Mouse (Mus musculus) midbrain, postnatal 0 days (tissue): Measurements from ENCODE around the gene Chst2. TPM values are rescaled to one million over a fixed set of nuclear protein-coding genes. Genes with fewer than 3 reads are reported as not detected.

Experiments
- ATAC-seq: fragments of 200-750 bp; cut with Nextera tagmentation; 2 replicates; pipeline ENCODE4 v1.8.0; 2017; ENCODE audit warnings: moderate number of reproducible peaks, mild to moderate bottlenecking, moderate TSS enrichment, moderate library complexity; ENCODE audit not compliant: low FRiP score
- DNase-seq: peaks from one replicate; pipeline ENCODE4 v3.0.0-alpha.2; 2015; ENCODE audit warnings: low spot score
- H3K27ac ChIP-seq: fragments of 300-500 bp; sonication (generic); 2 replicates; pipeline ENCODE4 v1.5.1; 2014; ENCODE audit warnings: low read depth, mild to moderate bottlenecking, low read length, mixed read lengths
- H3K27me3 ChIP-seq: fragments of 300-500 bp; sonication (generic); 2 replicates; pipeline ENCODE4 v1.6.1; 2014; ENCODE audit warnings: low read length, control low read depth, mixed read lengths; ENCODE audit not compliant: insufficient read depth
- H3K36me3 ChIP-seq: fragments of 300-500 bp; sonication (generic); 2 replicates; pipeline ENCODE4 v1.6.1; 2014; ENCODE audit warnings: low read length, control low read depth, mixed read lengths; ENCODE audit not compliant: insufficient read depth
- H3K4me1 ChIP-seq: fragments of 300-500 bp; sonication (generic); 2 replicates; pipeline ENCODE4 v1.6.1; 2014; ENCODE audit warnings: mild to moderate bottlenecking, control low read depth, antibody characterized with exemption, low read length, mixed read lengths; ENCODE audit not compliant: insufficient read depth
- H3K4me2 ChIP-seq: fragments of 300-500 bp; sonication (generic); 2 replicates; pipeline ENCODE4 v1.6.1; 2014; ENCODE audit warnings: low read depth, mild to moderate bottlenecking, low read length, mixed read lengths; ENCODE audit not compliant: poor library complexity, severe bottlenecking
- H3K4me3 ChIP-seq: fragments of 300-500 bp; sonication (generic); 2 replicates; pipeline ENCODE4 v1.5.1; 2014; ENCODE audit warnings: low read depth, mild to moderate bottlenecking, low read length, moderate library complexity
- H3K9ac ChIP-seq: fragments of 300-500 bp; sonication (generic); replicated peaks from 2 replicates; pipeline ENCODE4 v1.6.1; 2014; ENCODE audit warnings: mild to moderate bottlenecking, low read length, moderate library complexity, mixed read lengths; ENCODE audit not compliant: poor library complexity, severe bottlenecking
- H3K9me3 ChIP-seq: fragments of 300-500 bp; sonication (generic); 2 replicates; pipeline ENCODE4 v1.6.1; 2016; ENCODE audit warnings: low read length, control low read depth
- CTCF ChIP-seq: IDR thresholded peaks from 2 replicates; pipeline ENCODE4 v1.5.1; 2016; ENCODE audit warnings: antibody characterized with exemption, mild to moderate bottlenecking
- whole genome bisulfite sequencing: fragments of 180-500 bp; shearing (Covaris S2); extraction: QIAGEN DNeasy Blood & Tissue Kit; methylation state at CpG from one replicate; pipeline ENCODE4 v1.1.7; 2014; 5-methylcytosine and 5-hydroxymethylcytosine counted together
- polyA plus RNA-seq: library from polyadenylated mRNA; unstranded; fragments of >200 nt; fragmentation: Nextera tagmentation; extraction: Ambion mirVana; gene quantifications from 2 replicates; pipeline ENCODE4 v1.2.1, GENCODE M21; 2015
- total RNA-seq: library from RNA; depleted of rRNA; stranded (reverse); fragments of >200 nt; gene quantifications from 2 replicates; pipeline ENCODE4 v1.2.3, GENCODE M21; 2014

Gene Chst2
- total and polyA plus RNA-seq, 2 experiments from 2014 or later, result 36.4 to 78.0 TPM

- WGBS, result under 1% methylated on average over 30 of the region's 30 CpGs
Observed at GRCm38 (mm10) chr9:95405511-95405945, 994 bp downstream of the Chst2 start.

DNA sequence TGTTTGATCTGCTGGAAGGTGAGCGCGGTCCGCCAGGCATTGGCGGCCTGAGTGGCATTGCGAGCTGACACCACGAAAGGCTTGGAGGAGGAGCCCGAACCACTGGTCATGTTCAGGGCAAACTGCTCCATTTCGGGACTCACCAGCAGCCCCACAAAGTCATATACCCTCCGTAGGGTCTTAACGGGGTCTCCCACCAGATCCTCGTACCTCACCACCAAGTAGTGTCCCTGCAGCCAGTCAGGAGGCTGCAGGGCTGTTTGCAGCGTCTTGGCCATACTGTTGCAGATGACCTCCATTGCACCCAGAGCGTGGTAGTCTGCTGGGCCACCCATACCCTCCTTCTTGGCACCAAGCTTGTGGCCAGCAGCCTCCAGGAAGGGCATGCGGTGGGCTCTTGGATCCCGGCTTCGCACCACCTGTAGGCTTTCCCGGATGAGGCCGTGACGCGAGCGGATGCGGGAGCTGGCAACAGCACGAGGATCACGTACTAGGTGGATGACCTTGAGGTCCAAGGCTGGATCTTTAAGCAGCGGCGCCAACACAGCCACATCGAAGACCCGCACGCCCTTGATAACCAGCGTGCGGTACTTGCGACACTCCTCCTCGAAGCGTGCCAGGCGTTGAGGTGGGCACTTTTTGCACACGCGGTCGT lies 1.6 kb downstream of the Chst2 start:
- H3K36me3 ChIP-seq, result no peaks in the 10 kb centered on the region
- TF ChIP-seq CTCF, result no peak
- H3K4me2 ChIP-seq, result peak overlapping the region; percentile 95
- no peak for DNase-seq
- no peak overlapping the region for H3K9ac ChIP-seq
- no peak overlapping the region; the same call in 1 of the 2 replicates for H3K27ac ChIP-seq
- peaks cover 14% of the 10 kb centered on the region; the same call in 1 of the 2 replicates for H3K4me1 ChIP-seq
- no peaks in the 10 kb centered on the region for H3K27me3 ChIP-seq
- H3K4me3 ChIP-seq, result peak overlapping the region; percentile 88
- ATAC-seq, result no peak
- no peaks in the 10 kb centered on the region for H3K9me3 ChIP-seq
- WGBS, result 69% methylated on average over 38 of the region's 38 CpGs

More at GRCm38 (mm10) chr9:95405511-95405945, 994 bp downstream of the Chst2 start:
- ATAC-seq (peak; percentile 36), DNase-seq (peak; percentile 80)
- no peaks in the 10 kb centered on the region for H3K36me3 ChIP-seq
- H3K9ac ChIP-seq, result peak overlapping the region; percentile 69
- peak overlapping the region; percentile 73; the same call in 1 of the 2 replicates for H3K27ac ChIP-seq
- H3K9me3 ChIP-seq, result no peaks in the 10 kb centered on the region
- H3K4me2 ChIP-seq, result peak overlapping the region; percentile 95
- no peaks in the 10 kb centered on the region for H3K27me3 ChIP-seq
- H3K4me1 ChIP-seq, result peaks cover 14% of the 10 kb centered on the region; the same call in 1 of the 2 replicates
- TF ChIP-seq CTCF, result peak; percentile 76
- H3K4me3 ChIP-seq, result peak overlapping the region; percentile 88

DNA sequence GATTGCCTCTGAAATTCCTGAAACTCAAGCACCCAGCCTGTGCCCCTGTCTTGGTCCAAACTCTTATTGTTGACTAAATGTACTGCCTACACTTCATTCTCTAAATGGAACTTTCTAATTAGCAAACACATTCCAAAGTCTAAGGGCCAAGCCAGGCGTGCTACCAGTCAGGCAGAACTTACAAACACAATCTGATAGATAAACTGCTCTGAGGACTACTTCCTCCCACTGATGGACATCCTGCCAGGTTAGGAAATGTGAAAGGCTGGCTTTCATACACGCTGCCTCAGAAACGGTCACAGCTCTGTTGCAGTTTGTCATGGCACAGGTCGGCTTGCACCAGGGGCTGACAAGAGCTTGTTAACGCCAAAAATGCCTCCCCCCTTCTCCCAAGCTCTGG lies 4.8 kb downstream of the Chst2 start:
- Histone ChIP-seq H3K9me3 (no peaks in the 10 kb centered on the region), H3K4me3 (no peak overlapping the region), H3K27me3 (no peaks in the 10 kb centered on the region), H3K27ac (no peak overlapping the region), H3K4me2 (no peak overlapping the region), H3K36me3 (no peaks in the 10 kb centered on the region), H3K4me1 (0 out of 2 replicates have a peak, but pooled peaks cover 11% of the 10 kb centered on the region), H3K9ac (no peak overlapping the region)
- 52% methylated on average over 5 of the region's 5 CpGs for WGBS
- ATAC-seq (no peak), DNase-seq (no peak)
- no peak for TF ChIP-seq CTCF

GRCm38 (mm10) chr9:95392011-95392410 lies 14.5 kb downstream of the Chst2 start:
- no peak overlapping the region for H3K27ac ChIP-seq
- H3K9ac ChIP-seq, result no peak overlapping the region
- H3K4me1 ChIP-seq, result no peaks in the 10 kb centered on the region
- H3K4me2 ChIP-seq, result no peak overlapping the region
- 66% methylated on average over 1 of the region's 1 CpGs for WGBS
- ATAC-seq (no peak), DNase-seq (no peak)
- no peak overlapping the region for H3K4me3 ChIP-seq
- no peaks in the 10 kb centered on the region for H3K9me3 ChIP-seq
- no peaks in the 10 kb centered on the region for H3K36me3 ChIP-seq
- no peak for TF ChIP-seq CTCF
- no peaks in the 10 kb centered on the region for H3K27me3 ChIP-seq

DNA sequence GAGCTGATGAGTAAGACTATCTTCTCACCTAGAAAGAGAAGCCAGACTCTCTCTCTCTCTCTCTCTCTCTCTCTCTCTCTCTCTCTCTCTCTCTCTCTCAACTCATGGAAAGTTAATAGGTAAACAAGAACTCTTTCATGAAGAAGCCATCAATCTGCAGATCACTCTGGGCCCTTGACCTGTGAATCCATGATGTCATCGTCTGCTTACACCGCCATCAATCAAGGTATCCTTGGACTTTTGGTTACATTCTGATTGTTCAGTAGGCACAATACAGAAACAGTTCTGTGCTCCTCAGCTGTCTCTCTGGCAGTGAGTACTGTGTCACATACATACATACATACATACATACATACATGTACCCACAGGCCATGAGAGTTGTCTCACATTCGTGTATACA lies 16.6 kb downstream of the Chst2 start:
- DNase-seq (no peak), ATAC-seq (no peak)
- Histone ChIP-seq H3K9ac (no peak overlapping the region), H3K9me3 (no peaks in the 10 kb centered on the region), H3K4me3 (no peak overlapping the region), H3K4me1 (no peaks in the 10 kb centered on the region), H3K4me2 (no peak overlapping the region), H3K36me3 (no peaks in the 10 kb centered on the region), H3K27ac (no peak overlapping the region), H3K27me3 (no peaks in the 10 kb centered on the region)
- no peak for TF ChIP-seq CTCF
- 95% methylated on average over 3 of the region's 3 CpGs for WGBS

DNA sequence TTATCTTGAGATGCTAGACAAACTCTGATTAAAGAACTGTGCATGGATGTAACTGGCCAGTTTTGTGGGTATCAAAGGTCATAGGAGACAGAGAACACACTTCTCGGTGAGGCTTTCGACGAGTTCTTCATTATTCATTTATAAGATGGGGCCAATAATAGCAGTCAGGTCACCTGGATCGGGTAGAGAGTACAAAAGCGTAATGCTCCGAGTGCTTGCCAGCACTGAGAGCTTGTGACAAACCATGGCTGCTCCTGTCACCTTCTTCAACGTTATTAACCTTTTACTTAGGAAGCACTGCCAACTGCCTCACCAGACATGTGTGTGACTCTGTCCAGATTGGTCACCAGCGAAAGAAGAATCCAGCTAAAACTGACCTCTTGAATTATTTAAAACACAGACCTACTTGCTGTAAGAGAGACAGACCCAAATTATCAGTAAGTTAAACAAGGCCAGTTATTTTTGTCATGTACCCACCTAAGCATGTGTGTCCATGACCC lies 18.6 kb downstream of the Chst2 start:
- no peaks in the 10 kb centered on the region for H3K9me3 ChIP-seq
- H3K9ac ChIP-seq, result no peak overlapping the region
- no peaks in the 10 kb centered on the region for H3K36me3 ChIP-seq
- ATAC-seq, result no peak
- 82% methylated on average over 8 of the region's 8 CpGs for WGBS
- H3K4me2 ChIP-seq, result no peak overlapping the region
- no peak for DNase-seq
- H3K27ac ChIP-seq, result no peak overlapping the region
- no peaks in the 10 kb centered on the region for H3K4me1 ChIP-seq
- H3K4me3 ChIP-seq, result no peak overlapping the region
- TF ChIP-seq CTCF, result no peak
- no peaks in the 10 kb centered on the region for H3K27me3 ChIP-seq
